Mouse (Mus musculus) yolk sac, embryonic 10.5 days (tissue): Measurements from ENCODE around the gene Scpep1.

Experiments used
- DNase-seq: peaks from one replicate; pipeline ENCODE4 v3.0.0-alpha.2; 2017; ENCODE audit warnings: low spot score

Scpep1 gene

DNA sequence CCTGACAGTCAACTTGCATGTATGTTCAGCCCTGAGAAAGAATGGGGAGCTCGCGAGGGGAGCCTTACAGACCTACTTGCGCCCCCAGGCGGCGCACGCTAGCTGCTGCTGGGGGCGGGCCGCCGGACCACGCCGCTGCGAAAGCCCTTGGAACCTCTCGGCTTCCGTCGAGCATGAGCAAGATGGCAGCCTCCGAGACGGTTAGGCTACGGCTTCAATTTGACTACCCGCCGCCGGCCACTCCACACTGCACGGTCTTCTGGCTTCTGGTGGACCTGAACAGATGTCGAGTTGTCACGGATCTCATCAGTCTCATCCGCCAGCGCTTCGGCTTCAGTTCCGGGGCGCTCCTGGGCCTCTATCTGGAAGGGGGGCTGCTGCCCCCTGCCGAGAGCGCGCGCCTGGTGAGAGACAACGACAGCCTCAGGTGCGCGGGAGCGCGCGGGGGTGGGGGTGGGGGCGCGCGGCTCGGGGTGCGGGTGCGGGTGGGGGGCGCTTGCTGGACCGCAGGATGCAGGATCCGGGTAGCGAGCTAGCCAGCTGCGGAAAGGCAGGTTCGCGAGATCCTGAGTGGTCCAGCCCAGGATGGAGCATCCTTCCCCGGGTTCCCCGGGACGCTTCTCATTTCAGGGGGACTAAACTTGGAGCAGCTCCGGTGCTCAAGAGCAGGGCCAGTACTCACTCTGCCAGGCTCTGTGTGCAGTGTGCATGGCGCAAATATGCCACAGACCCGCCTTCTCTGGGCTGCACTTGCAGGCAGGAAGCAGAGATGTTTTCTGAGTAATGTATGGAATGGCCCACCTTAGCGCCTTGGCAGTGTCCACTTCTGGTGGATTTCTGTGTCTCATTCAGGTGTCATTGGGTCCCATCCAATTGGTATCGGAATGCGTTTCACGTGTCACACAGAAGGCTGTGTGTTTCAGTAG is 18.8 kb upstream of the Scpep1 start:
- DNase-seq = peak; percentile 91

DNA sequence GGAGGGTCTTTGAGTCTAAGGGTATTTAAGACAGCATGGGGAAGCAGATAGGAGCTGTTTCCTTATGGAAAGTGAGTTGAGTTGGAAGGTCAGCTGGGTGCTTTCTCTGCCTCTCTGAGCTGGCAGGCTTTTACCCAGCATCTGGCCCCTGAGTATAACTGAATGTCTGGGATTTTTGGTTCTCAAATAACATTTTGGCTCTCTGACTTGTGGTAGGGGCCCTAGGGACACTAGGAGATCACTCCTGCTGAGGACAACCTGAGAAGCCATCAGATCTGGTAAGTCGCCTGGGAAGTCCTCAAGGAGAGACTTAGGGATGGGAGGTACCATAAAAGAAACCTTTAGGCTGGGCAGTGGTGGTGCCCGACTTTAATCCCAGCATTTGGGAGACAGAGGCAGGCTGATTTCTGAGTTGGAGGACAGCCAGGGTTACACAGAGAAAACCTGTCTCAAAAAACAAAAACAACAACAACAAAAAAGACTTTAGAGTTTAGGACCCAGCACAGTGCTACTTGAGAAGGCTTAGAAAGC is 15.0 kb upstream of the Scpep1 start, which contains the start of gene Coil:
Coil (plus strand) TSS at position 51 of the 531 bp plus-strand sequence.
- DNase-seq = no peak

DNA sequence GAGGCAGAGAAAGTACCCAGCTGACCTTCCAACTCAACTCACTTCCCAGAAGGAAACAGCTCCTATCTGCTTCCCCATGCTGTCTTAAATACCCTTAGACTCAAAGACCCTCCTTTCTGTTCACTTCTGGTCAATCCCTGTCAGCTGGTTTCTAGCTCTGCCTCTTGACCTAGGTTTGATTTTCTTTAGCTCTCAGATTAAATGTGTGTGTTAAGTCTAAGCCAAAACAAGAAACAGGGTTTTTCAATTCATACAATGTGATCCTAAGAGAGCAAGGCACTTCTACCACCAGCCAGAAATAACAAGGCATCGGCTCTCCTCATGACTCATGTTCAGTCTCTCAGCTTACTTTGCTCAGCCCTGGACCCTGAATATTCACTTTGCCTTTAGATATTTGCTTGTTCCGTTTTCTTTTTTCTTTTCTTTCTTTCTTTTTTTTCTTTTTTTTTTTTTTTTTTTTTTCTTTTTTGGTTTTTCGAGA is 11.7 kb upstream of the Scpep1 start, which contains the start of gene Elobl:
Elobl (minus strand) TSS at position 51 of the 481 bp plus-strand sequence.
- no peak for DNase-seq

DNA sequence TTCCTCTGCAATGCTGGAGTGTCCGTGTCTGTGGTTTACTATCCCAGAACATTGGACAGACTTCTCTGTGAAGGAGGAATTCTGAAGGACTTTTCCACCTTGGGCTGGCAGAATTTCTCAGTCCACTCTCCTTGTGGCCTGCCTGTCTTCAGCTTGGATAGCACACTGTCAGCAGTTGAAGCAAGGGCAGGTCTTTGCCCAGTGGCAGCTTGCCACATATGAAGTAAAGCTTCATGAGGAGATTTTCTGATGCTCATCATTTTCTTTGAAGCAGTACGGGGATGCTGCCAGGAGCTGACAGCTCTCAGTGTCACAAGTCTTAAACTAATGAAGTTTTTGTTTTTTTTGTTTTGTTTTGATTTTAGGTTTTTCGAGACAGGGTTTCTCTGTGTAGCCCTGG is 3.6 kb upstream of the Scpep1 start:
- no peak for DNase-seq

DNA sequence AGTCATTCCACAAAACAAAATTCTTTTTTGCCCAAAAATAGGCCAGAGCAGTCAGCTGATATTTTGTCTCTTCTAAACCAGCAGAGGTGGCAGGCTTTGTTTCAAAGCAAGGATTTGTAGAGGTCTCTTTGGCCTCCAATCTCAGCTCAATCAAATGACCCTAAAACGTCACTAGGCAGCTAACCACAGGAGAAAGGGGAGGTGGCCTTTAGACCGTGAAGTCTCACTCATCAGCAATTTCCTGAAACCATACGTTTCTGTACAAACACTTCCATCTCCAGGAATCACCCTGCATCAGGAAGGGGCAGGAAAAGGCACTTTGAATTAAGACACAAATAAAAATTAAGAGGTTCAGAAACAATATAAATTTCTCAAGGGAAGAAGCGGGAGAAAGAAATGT is 462 bp downstream of the Scpep1 start:
- DNase-seq = peak; percentile 58

DNA sequence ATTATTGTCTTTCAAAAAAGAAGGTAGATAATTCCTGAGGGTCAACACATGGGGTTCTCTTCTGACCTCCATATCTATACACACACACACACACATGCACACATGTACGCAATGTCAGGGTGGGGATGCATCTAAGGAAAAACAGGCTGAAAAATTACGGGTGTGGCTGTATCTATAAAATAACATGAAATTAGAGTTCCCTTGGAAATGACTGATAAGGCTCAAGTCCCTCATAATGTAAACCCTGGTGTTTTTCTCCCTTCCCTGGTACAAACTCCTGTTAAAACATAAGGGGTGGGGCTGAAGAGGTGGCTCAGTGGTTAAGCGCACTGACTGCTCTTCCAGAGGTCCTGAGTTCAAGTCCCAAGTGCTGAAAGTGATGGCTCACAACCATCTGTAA is 1.7 kb downstream of the Scpep1 start:
- no peak for DNase-seq

DNA sequence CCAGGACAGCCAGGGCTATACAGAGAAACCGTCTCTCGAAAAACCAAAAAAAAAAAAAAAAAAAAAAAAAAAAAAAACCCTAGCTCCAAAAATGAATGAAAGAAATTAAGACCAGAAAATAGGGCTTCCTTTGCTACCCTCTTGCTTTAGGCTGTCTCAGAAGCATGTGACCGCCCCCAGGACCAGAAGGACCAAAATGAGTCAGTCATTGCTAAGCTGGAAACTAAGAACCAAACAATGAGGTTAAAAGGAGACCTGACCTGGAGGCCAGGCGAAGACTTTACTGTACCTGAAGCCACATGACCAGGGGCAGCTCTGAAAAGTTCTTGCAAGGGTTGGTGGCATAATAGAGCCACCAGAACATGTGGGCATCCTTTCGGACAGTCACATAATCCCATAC is 3.1 kb downstream of the Scpep1 start:
- no peak for DNase-seq

DNA sequence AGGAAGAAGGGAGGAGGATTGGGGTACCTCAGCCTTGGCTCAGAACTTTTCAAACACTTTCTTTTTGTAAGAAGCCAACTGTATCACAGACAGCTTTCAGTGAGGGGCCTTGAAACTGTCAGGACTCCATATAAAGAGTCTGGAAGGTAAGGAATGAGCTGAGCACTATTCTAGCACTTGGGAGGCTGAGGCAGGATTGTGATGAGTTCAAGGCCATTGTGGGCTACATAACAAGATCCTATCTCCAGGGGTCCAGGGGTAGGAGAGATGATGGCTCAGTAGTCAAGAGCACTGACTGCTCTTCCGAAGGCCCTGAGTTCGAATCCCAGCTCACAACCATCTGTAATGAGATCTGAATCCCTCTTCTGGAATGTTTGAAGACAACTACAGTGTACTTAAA is 3.7 kb downstream of the Scpep1 start:
- DNase-seq = no peak

DNA sequence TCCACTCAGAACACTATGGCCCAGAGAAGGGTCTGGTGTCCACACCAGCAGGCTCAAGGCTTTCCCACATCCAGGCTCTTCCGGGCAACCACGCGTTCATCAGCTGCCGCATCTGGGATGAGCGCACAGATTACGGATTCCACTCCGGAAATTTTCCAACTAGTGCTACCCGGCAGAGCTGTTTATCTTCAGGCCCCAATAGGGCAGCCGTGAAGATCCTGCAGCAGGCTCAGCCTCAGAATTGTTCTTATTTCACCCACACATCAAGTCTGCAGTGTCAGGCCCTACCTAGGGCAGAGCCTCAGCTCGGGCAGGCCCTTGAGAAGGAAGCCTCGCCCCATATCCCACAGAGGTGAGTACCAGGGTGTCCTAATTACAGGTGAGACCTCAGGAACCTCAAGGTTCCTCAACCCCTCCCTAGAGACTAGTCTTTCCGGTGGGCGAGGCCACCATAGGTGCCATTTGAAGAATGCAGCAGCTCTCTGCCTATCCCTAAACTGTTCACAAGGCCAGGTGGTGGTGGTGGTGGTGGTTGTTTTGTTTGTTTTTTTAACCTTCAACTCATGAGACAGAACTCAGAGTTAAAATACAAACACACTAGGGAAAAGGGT is 4.5 kb downstream of the Scpep1 start:
- DNase-seq = no peak

DNA sequence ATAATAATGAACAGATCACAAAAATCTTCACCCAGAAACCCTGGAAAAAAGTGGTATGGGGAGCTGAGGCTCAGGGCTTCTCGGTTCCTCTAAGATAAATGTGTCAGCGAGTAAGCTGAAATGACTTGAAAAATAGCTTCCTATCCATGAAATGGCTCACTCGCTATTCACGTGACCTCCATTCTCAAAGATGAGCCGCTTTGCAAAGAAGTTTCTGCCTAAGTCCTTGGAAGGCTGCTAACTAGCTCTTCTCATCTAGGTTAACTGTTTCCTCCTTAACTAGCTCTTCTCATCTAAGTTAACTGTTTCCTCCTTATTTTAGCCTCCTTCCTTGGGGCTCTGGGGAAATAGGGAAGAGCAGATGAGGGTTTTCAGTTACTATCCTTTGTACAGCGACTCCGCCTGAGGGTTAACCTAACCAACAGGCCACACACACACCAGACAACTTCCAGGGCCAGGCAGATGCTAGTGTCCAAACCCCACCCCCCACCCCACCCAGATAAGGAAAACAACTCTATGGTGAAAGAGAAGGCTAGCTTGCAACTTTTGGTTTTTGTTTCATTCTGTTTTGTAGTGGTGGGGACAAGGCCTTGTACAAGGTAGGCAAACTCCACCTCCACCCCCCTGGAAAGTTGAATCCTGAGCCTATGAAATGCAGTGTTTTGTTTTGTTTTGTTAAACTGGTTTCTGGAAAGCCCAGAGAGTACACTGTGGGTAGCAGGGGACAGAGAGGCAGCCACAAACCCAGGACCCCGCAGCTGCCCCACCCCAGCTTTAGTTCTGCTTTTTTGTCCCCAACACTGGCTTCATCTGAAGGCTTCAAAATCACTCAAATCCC is 5.2 kb downstream of the Scpep1 start:
- no peak for DNase-seq

DNA sequence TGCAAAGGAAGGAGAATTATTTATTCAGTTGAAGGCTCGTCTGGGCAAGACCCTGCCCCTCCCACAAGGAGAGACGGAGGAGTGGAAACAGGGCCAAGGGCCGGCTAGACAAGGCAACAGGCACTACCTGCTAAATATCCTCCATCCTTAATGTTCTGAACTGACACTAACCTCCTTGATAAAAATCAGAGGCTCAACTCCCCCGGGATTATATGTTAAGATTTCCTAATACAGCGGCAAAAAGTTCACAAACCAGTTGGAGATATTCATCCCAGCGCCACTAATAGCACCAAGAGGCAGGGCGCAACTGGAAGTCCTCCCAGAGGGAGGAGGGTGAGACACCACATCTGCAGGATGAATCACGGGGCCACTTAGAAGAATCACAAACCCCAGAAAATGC is 6.4 kb downstream of the Scpep1 start:
- no peak for DNase-seq

DNA sequence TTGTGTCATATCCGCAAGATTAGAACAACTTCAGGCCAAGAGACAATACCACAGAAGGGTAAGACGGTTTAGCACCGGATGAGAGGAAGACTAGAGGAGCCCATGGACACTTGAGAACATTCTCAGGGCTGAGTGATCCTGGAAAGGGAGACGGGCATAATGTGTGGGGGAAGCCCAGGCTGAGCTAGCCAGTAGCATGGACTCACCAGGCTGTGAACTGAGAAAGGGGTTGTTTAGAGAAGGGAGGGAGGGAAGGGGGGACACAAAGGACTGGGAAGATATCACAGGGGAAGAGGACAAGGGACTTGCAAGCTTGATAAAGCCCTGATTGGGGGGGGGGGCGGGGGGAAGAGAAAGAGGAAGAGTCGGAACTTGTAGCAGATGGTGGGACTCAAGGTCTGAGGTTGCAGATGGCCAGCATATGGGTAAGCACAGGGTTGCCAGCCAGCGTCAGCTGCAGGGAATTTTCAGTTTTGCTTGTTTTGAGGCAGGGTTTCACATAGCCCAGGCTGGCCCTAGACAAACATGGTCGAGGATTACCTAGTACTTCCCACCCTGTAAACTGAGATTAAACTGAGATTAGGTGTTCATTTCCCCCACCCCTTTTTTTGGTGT is 9.2 kb downstream of the Scpep1 start:
- no peak for DNase-seq

DNA sequence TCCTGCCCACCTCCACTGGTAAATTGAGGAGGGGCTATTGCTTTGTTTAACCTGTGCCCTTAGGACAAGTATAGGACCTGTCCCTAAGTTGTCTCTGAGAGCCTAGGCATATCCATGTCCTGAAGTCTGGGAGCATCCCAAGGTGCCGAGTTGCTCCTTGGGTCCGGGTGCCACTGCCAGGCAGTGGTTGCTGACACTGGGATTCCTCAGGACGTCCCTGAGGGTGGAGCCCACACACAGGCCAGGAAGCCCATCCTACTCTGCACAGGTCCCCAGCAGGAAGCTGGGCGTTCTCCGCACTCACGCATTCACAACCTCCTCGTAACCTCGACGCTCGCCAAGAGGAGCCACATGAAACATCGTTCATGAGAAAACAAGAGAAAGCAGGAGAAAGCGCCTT is 13.8 kb downstream of the Scpep1 start:
- DNase-seq = no peak

DNA sequence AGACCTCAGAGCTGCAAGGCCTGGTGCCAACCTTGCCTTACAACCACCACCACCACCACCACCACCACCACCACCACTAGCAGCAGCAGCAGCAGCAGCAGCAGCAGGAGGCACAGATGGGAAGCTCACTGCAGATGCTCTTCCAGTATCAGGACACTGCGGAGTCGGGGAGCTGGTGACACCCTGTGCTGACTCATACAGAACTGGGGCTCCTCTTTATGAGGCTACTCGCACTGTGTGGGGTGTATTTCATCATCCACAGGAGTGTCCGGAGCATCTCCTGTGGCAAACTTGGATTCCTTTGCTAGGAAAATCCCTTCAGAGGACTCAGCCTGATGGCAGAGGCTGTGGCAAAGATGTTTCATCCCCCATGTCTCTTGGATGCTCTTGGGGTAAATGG is 15.6 kb downstream of the Scpep1 start:
- DNase-seq = no peak

DNA sequence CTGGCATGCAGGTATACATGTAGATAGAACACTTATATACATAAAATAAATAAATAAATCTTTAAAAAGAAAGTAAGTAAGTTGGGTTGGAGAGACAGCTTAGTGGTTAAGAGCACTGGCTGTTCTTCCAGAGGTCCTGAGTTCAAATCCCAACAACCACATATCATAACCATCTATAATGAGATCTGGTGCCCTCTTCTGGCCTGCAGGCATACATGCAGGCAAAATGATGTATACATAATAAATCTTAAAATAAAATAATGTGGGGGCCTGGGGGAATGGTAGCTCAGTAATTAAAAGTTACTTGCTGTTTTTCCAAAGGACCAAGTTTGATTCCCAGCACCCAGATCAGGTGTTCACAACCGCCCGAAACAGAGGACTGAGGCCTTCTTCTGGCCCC is 16.5 kb downstream of the Scpep1 start:
- no peak for DNase-seq

DNA sequence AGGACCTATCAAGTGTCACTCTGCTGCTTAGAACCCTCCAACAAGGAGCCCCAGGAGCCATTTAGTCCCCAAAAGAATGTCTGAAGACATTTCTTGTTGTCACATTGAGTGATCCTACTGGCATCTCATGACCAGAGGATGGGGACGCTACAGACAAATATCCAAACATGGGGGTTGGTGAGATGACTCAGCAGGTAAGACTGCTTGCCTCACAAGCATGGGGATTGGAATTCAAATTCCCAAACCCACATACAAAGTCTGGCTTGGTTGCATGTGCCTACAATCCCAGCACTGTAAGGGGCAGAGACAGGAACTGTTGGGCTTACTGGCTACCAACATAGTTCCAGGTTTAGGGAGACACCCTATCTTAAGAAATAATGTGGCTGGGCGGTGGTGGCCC is 17.4 kb downstream of the Scpep1 start:
- no peak for DNase-seq

DNA sequence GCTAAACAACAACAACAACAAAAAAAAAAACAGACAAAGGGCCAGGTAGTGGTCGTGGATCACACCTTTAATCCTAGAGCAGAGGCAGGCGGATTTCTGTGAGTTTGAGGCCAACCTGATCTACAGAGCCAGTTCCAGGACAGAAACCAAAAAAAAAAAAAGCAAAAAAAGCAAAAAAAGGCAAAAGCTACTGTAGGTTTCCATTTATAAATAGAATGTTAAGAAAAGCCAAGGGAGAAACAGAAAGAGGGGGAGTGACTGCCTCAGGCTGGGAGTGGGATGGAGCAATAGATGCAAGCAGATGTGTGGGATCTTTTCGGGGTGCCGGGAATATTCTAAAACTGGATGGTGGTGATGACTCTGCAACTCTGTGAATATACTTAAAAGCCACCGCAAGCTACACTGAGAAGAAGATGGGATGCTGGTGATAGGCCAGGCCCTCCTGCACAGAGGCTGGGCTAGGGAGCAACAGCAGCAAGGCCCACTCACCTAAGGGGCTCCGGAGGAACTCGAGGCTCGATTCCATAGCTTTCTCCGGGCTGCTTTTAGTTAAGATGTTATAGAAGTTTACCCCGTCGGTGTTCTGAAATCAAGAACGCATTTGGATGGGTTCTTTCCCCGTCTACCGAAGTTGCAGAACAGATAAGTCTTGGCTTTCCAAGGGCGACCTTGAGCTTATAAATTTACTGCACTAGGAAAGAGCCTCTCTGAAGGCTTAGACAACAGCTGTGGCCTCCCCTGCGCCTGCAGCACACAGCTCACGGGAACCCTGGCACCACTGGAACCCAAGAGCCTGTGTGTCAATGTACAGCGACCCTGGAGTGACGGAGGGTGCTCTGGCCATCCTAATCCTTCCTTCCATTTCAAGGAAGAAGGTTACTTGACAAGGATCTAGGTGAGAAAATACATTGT is 20.9 kb downstream of the Scpep1 start:
- no peak for DNase-seq

DNA sequence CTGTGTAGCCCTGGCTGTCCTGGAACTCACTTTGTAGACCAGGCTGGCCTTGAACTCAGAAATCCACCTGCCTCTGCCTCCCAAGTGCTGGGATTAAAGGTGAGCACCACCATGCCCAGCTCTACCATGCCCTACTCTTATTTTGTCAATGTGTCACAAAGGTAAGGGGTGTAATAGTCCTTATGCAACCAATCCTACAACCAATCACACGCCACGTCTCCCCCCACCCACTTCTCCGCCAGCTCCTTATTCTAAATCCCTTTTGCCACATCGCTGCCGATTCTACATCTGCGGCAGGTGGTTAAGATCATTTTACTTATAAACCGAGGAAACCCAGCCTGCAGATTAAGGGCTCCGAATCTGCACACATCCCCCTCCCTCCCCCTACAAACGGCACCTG is 22.2 kb downstream of the Scpep1 start:
- DNase-seq = no peak

DNA sequence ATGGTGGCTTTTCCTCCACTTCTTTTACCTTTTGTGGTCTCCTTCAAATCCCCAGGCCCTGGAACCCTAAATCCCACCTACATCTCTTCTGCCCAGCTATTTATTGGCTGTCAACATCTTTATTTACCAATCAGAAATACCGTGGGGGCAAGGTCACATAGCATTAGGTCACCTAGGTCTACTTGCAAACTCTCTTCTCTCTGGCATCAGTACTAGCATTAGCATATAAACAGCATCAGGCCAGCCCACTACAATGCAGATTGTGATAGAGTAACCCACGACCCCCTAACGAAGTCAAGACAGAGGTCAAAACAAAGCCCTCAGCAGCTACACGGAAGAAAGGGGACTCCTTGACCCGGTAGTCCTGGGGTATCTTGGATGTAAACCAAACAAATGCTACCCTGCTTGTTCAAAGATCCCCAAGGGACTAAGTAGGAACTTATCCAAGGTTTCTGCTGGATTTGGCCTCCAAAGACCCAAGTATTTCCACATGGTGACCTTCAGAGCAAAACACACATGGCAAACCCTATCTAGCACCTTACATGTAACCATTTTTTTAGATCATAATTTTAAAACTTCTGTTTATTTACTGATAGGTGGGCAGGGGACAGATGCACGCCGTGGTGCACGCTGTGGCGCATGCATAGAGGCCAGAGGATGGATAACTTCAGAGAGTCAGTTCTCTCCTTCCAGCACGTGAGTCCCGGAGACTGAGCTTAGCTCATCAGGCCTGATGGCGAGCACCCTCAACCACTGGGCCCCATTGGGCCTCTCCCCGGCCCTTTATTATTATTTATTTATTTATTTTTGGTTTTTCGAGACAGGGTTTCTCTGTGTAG is 23.4 kb downstream of the Scpep1 start:
- no peak for DNase-seq

DNA sequence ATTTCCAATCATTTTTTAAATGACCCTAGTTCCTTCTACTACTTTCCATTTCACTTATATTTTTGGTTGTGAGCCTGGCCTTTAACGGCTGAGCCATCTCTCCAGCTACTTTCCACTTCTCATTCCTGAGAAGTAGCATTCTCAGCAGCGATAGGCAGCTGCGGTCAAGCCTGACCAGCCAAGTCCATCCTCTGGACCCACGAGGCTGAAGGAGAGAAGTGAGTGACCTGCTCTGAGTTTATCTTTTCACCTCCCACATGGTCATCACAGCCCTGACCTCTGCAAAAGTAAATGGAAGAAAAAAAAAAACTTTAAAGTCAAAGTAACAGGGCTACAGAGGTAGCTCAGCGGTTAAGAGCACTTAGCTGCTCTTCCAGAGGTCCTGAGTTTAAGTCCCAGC is 28.7 kb downstream of the Scpep1 start:
- DNase-seq = no peak
